Mouse (Mus musculus) spleen, adult 2 months (tissue): ENCODE measurements around the gene Gle1.

Source experiments
- CTCF ChIP-seq: fragments of 200-500 bp; IDR thresholded peaks from 2 replicates; pipeline ENCODE4 v1.5.1; 2011; ENCODE audit warnings: mild to moderate bottlenecking, inconsistent platforms; ENCODE audit not compliant: insufficient read depth, insufficient read length, insufficient replicate concordance; ENCODE audit errors: extremely low read depth
- POLR2A ChIP-seq: fragments of 200-500 bp; IDR thresholded peaks from 2 replicates; pipeline ENCODE4 v1.6.1; 2011; ENCODE audit warnings: low read depth, low read length, inconsistent platforms

DNA sequence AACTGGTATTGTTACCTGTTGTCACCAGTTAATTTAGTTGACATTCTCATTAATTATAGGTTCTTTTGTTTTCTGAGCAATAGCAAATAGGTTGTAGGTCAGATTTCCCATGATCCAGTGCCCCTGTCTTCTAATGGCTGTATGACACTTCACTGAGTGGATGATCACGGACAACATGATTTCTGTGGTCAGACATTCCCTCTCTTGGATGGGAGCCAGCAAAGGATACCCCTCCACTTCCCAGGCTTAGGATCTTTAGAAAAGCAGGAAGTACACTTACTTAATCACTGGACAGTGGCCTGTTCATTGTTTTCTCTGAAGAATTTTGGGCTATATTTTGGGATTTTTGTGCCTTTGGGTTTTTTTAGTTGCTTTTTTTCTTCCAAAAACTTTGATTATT, 73.9 kb downstream of the Gle1 start:
- TF ChIP-seq CTCF (no peak), POLR2A (no peak)
